ENCODE assay signal across 28 mouse cellular contexts in genomic region chr6:29052188-29052587, GRCm38 (mm10). TPM values are rescaled to one million over a fixed set of nuclear protein-coding genes. Genes with fewer than 3 reads are reported as not detected.
DNase-seq lines count a peak whose midpoint lies in the region; ATAC-seq and TF ChIP-seq lines count a peak whose summit lies in the region.
"Had no signal": no experiment of that assay in that cellular context is flagged by ENCODE, and none has a peak within 500 bp of the region (broad histone marks: within the 10 kb centered on the region; RNA-seq: fewer than 3 reads in every experiment).

No protein-coding gene starts in this region.

- H3K4me2 ChIP-seq in forebrain, embryonic 14.5 days (ENCODE audit: low read length) = no peak overlapping the region
- H3K4me2 ChIP-seq in forebrain, embryonic 15.5 days (replicated peaks) = no peak overlapping the region
- H3K4me2 ChIP-seq in hindbrain, embryonic 14.5 days (replicated peaks) = no peak overlapping the region
- no peak overlapping the region for H3K4me2 ChIP-seq in neural tube, embryonic 14.5 days (ENCODE audit: low read depth, low read length)
- no peak overlapping the region for H3K4me2 ChIP-seq in stomach, postnatal 0 days (replicated peaks; ENCODE audit: low read depth)
- H3K4me2 ChIP-seq: heart, embryonic 15.5 days; liver, embryonic 11.5 days had no signal

- TF ChIP-seq CTCF in stomach, postnatal 0 days (IDR thresholded peaks at IDR 0.05; ENCODE audit: low read depth) = no peak

- peak; percentile 51 for DNase-seq in forebrain, embryonic 14.5 days (ENCODE audit: low spot score)
- peak; percentile 10 for DNase-seq in left cerebral cortex, postnatal 4 days
- DNase-seq in left cerebral cortex, postnatal 14 days (ENCODE audit: low spot score in 2 of 2) = no peak
- DNase-seq in hindbrain, embryonic 14.5 days (ENCODE audit: low spot score) = no peak
- no peak for DNase-seq in urinary bladder, adult 2 months (ENCODE audit: low spot score)
- DNase-seq in stomach, postnatal 0 days (ENCODE audit: low spot score) = no peak
- DNase-seq: adrenal gland, postnatal 25 days; cerebellum, adult 2 months; cerebellum, postnatal 36 days; gastrocnemius, postnatal 14 days; heart, adult 2 months; heart, postnatal 4 days; kidney, postnatal 25 days; lung, adult 18-20 months; right cerebral cortex, adult 18-20 months; thymus, postnatal 14 days had no signal

- no peaks in the 10 kb centered on the region for H3K4me1 ChIP-seq in forebrain, embryonic 14.5 days (ENCODE audit: control insufficient read depth, insufficient read depth, low read length)
- H3K4me1 ChIP-seq in forebrain, embryonic 15.5 days = no peaks in the 10 kb centered on the region
- 0 out of 2 replicates have a peak, but pooled peaks cover 5% of the 10 kb centered on the region for H3K4me1 ChIP-seq in hindbrain, embryonic 14.5 days (replicated peaks; ENCODE audit: control insufficient read depth, insufficient read depth, low read length)
- H3K4me1 ChIP-seq in neural tube, embryonic 14.5 days (ENCODE audit: control insufficient read depth, insufficient read depth, low read length) = peaks cover 13% of the 10 kb centered on the region
- H3K4me1 ChIP-seq in stomach, postnatal 0 days (replicated peaks; ENCODE audit: control insufficient read depth, insufficient read depth) = no peaks in the 10 kb centered on the region
- H3K4me1 ChIP-seq: heart, embryonic 15.5 days had no signal

- H3K27me3 ChIP-seq in forebrain, embryonic 14.5 days (replicated peaks; ENCODE audit: control insufficient read depth, insufficient read depth, low read length) = no peaks in the 10 kb centered on the region
- no peaks in the 10 kb centered on the region for H3K27me3 ChIP-seq in forebrain, embryonic 15.5 days
- H3K27me3 ChIP-seq in hindbrain, embryonic 14.5 days (ENCODE audit: control insufficient read depth, insufficient read depth, low read length) = no peaks in the 10 kb centered on the region
- H3K27me3 ChIP-seq in neural tube, embryonic 14.5 days (ENCODE audit: control insufficient read depth, insufficient read depth, low read length) = no peaks in the 10 kb centered on the region
- no peaks in the 10 kb centered on the region for H3K27me3 ChIP-seq in stomach, postnatal 0 days (ENCODE audit: control insufficient read depth, insufficient read depth, low read length)

- no peak overlapping the region for H3K27ac ChIP-seq in forebrain, embryonic 14.5 days (ENCODE audit: low read depth, low read length)
- no peak overlapping the region for H3K27ac ChIP-seq in forebrain, embryonic 15.5 days (replicated peaks)
- H3K27ac ChIP-seq in hindbrain, embryonic 14.5 days = no peak overlapping the region
- H3K27ac ChIP-seq in neural tube, embryonic 14.5 days (ENCODE audit: low read depth, low read length) = no peak overlapping the region
- no peak overlapping the region for H3K27ac ChIP-seq in stomach, postnatal 0 days (replicated peaks)
- H3K27ac ChIP-seq: heart, adult 2 months; heart, embryonic 15.5 days had no signal

- H3K4me3 ChIP-seq in forebrain, embryonic 14.5 days (ENCODE audit: low read depth, low read length) = no peak overlapping the region
- H3K4me3 ChIP-seq in forebrain, embryonic 15.5 days = no peak overlapping the region
- no peak overlapping the region for H3K4me3 ChIP-seq in hindbrain, embryonic 14.5 days (replicated peaks; ENCODE audit: low read length)
- no peak overlapping the region for H3K4me3 ChIP-seq in neural tube, embryonic 14.5 days (ENCODE audit: low read depth, low read length)
- no peak overlapping the region for H3K4me3 ChIP-seq in stomach, postnatal 0 days (ENCODE audit: low read depth, low read length)
- H3K4me3 ChIP-seq: heart, adult 2 months; heart, embryonic 15.5 days; myocyte had no signal

- H3K9ac ChIP-seq in forebrain, embryonic 14.5 days (ENCODE audit: low read length) = no peak overlapping the region
- H3K9ac ChIP-seq in forebrain, embryonic 15.5 days (replicated peaks) = no peak overlapping the region
- no peak overlapping the region for H3K9ac ChIP-seq in hindbrain, embryonic 14.5 days
- no peak overlapping the region for H3K9ac ChIP-seq in neural tube, embryonic 14.5 days (replicated peaks; ENCODE audit: low read depth, low read length)
- H3K9ac ChIP-seq in stomach, postnatal 0 days (ENCODE audit: low read length) = no peak overlapping the region
- H3K9ac ChIP-seq: heart, embryonic 15.5 days had no signal

- no peaks in the 10 kb centered on the region for H3K9me3 ChIP-seq in forebrain, embryonic 14.5 days (replicated peaks; ENCODE audit: control insufficient read depth, low read length)
- H3K9me3 ChIP-seq in forebrain, embryonic 15.5 days = no peaks in the 10 kb centered on the region
- no peaks in the 10 kb centered on the region for H3K9me3 ChIP-seq in hindbrain, embryonic 14.5 days (ENCODE audit: control insufficient read depth, low read length)
- no peaks in the 10 kb centered on the region for H3K9me3 ChIP-seq in neural tube, embryonic 14.5 days (ENCODE audit: control insufficient read depth, low read length)
- no peaks in the 10 kb centered on the region for H3K9me3 ChIP-seq in stomach, postnatal 0 days (ENCODE audit: control insufficient read depth, low read length)
- H3K9me3 ChIP-seq: G1E; heart, embryonic 15.5 days had no signal

- no peak for ATAC-seq in forebrain, embryonic 14.5 days
- no peak for ATAC-seq in forebrain, embryonic 15.5 days (replicated peaks)
- ATAC-seq in hindbrain, embryonic 14.5 days (ENCODE audit: low FRiP score) = peak; percentile 56; the same call in 1 of the 2 replicates
- ATAC-seq in neural tube, embryonic 14.5 days (ENCODE audit: low read depth) = peak; percentile 56; the same call in 1 of the 2 replicates
- ATAC-seq in stomach, postnatal 0 days (ENCODE audit: low FRiP score, low TSS enrichment) = no peak
- ATAC-seq: intestine, embryonic 16.5 days had no signal

- TF ChIP-seq EP300 in stomach, postnatal 0 days (optimal IDR thresholded peaks at IDR 0.05) = no peak

- no peaks in the 10 kb centered on the region for H3K36me3 ChIP-seq in forebrain, embryonic 14.5 days (ENCODE audit: control insufficient read depth, insufficient read depth, low read length)
- no peaks in the 10 kb centered on the region for H3K36me3 ChIP-seq in forebrain, embryonic 15.5 days
- no peaks in the 10 kb centered on the region for H3K36me3 ChIP-seq in hindbrain, embryonic 14.5 days (replicated peaks; ENCODE audit: control insufficient read depth, insufficient read depth)
- no peaks in the 10 kb centered on the region for H3K36me3 ChIP-seq in neural tube, embryonic 14.5 days (ENCODE audit: control insufficient read depth, insufficient read depth, low read length)
- H3K36me3 ChIP-seq in stomach, postnatal 0 days (ENCODE audit: control insufficient read depth, insufficient read depth, low read length) = no peaks in the 10 kb centered on the region
- H3K36me3 ChIP-seq: G1E; heart, embryonic 15.5 days had no signal

- 58% methylated on average over 9 of the region's 9 CpGs for WGBS in forebrain, embryonic 14.5 days
- WGBS in forebrain, embryonic 15.5 days = 59% methylated on average over 9 of the region's 9 CpGs
- 45% methylated on average over 9 of the region's 9 CpGs for WGBS in hindbrain, embryonic 14.5 days
- WGBS in neural tube, embryonic 14.5 days = 36% methylated on average over 9 of the region's 9 CpGs
- WGBS in stomach, postnatal 0 days = 66% methylated on average over 9 of the region's 9 CpGs

- intact Hi-C loops in left cerebral cortex, postnatal 4 days (cut with DNase I) = no loop called here
- intact Hi-C loops in left cerebral cortex, postnatal 14 days (cut with DNase I) = no loop called here

RNA-seq across cellular contexts. Expression of gene Lep, which starts 7.8 kb away (rescaled TPM):
- not detected in 2 replicates for polyA plus RNA-seq in forebrain, embryonic 14.5 days (2014; fragmentation: Nextera tagmentation; extraction: Ambion mirVana)
- polyA plus RNA-seq in forebrain, embryonic 15.5 days (2015; fragmentation: Nextera tagmentation; extraction: Ambion mirVana) = not detected in 2 replicates
- total RNA-seq in left cerebral cortex, postnatal 4 days (2021) = not detected
- total RNA-seq in left cerebral cortex, postnatal 14 days (2021) = not detected
- polyA plus RNA-seq in hindbrain, embryonic 14.5 days (2014; fragmentation: Nextera tagmentation; extraction: Ambion mirVana) = not detected in 2 replicates
- polyA plus RNA-seq in neural tube, embryonic 14.5 days (2014; fragmentation: Nextera tagmentation; extraction: Ambion mirVana) = 0.05 TPM in 1 of 2 replicates, not detected in the other
- 1.4 and 4.8 TPM in 2 replicates for polyA plus RNA-seq in urinary bladder, adult 2 months (2012; rRNA removed)
- polyA plus RNA-seq in stomach, postnatal 0 days (2015; fragmentation: Nextera tagmentation; extraction: Ambion mirVana) = not detected in 2 replicates
- total RNA-seq: layer of hippocampus, adult 8-10 months; left cerebral cortex, adult 18-20 months; megakaryocyte-erythroid progenitor cell, adult 5-6 weeks had no signal
- polyA plus RNA-seq: cerebellum, adult 2 months; embryonic facial prominence, embryonic 11.5 days; G1E; heart, embryonic 15.5 days; intestine, embryonic 16.5 days; limb, embryonic 11.5 days; liver, embryonic 11.5 days; myocyte had no signal

Comparison
In these comparisons a context has a peak if more than half of its experiments do, and no peak if none do; other contexts are left out.
1. DNase-seq: peak in forebrain, embryonic 14.5 days (single experiment) and left cerebral cortex, postnatal 4 days (single experiment); none in left cerebral cortex, postnatal 14 days (0 of 2), hindbrain, embryonic 14.5 days (single experiment), urinary bladder, adult 2 months (single experiment) and stomach, postnatal 0 days (single experiment).
2. ATAC-seq: peak in hindbrain, embryonic 14.5 days (single experiment) and neural tube, embryonic 14.5 days (single experiment); none in forebrain, embryonic 14.5 days (single experiment), forebrain, embryonic 15.5 days (single experiment) and stomach, postnatal 0 days (single experiment).